Mouse (Mus musculus) liver, embryonic 14.5 days (tissue): ENCODE data around the gene P2ry2.

Experiments
- CTCF ChIP-seq: IDR thresholded peaks from 2 replicates; pipeline ENCODE4 v1.5.1; 2016; ENCODE audit warnings: antibody characterized with exemption, low read depth, control low read depth
- EP300 ChIP-seq: IDR thresholded peaks from 2 replicates; pipeline ENCODE4 v1.6.1; 2016; ENCODE audit warnings: antibody characterized with exemption, low read depth

GRCm38 (mm10) chr7:101059188-101059587 is 46.5 kb upstream of the P2ry2 start:
- TF ChIP-seq CTCF (no peak), EP300 (no peak)
